Mouse (Mus musculus) cerebellum, adult 2 months (tissue): ENCODE measurements at regions not wholly inside any gene's neighbourhood (a gene's known extent, or its start where the extent isn't known, plus 50 kb on each side); places are given as distances from the start of the nearest gene placed in this dataset.
A peak's percentile ranks its signal among the peaks of the same experiment; 100 is the strongest.

ENCODE experiments used
- CTCF ChIP-seq: fragments of 200-500 bp; IDR thresholded peaks from 2 replicates; pipeline ENCODE4 v1.5.1; 2011; ENCODE audit warnings: low read depth, mild to moderate bottlenecking, control low read depth, low read length, moderate library complexity, borderline replicate concordance; ENCODE audit not compliant: insufficient read depth
- POLR2A ChIP-seq: fragments of 200-500 bp; IDR thresholded peaks from 2 replicates; pipeline ENCODE4 v1.6.1; 2011; ENCODE audit warnings: low read length, control low read depth, borderline replicate concordance; ENCODE audit not compliant: insufficient read depth

DNA sequence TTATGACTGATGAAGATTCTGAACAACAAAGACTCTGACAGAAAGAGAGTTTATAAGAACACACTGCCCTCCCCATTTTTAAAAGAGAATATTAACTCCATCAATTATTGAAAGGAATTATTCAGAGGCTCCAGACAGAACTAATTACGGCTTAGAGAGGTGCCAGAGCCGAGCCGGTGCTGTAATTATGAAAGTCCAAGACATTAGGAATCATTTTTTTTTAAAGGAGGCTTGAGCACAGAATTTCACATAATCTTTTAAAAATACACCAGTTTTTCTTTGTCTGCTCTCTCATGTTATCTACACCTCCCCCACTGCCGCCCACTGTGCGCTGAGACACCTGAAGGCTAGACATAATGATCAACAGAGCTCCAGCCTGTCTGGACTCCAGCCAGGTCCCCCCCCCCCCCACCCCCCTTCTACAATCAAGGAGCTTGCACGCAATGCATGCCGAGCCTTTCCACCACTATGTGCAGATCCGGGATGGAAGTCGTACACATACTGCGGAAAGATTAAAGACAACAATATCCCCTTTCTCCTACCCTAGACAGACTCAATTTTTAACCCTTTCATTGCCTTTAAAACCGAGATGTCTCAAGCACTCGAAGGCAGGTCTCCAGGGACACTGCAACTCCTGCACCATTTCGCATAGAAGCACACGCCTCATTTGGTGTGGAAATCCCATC, 275.4 kb downstream of the Ptprc start:
- TF ChIP-seq CTCF, result no peak
- peak; percentile 20; the same call in 1 of the 2 replicates for TF ChIP-seq POLR2A
